Mouse (Mus musculus) brown adipose tissue, adult 24 weeks (tissue): ENCODE measurements at regions not wholly inside any gene's neighbourhood (a gene's known extent, or its start where the extent isn't known, plus 50 kb on each side); places are given as distances from the start of the nearest gene placed in this dataset.

Experiments
- H3K27ac ChIP-seq: fragments of 200-500 bp; replicated peaks from 2 replicates; pipeline ENCODE4 v1.5.1; 2012; ENCODE audit warnings: low read depth, mild to moderate bottlenecking, low read length
- H3K4me1 ChIP-seq: fragments of 200-500 bp; 2 replicates; pipeline ENCODE4 v1.6.1; 2012; ENCODE audit warnings: low read length, mixed read lengths; ENCODE audit not compliant: control insufficient read depth, insufficient read depth, insufficient read length
- H3K4me3 ChIP-seq: fragments of 200-500 bp; 2 replicates; pipeline ENCODE4 v1.5.1; 2012; ENCODE audit warnings: low read depth, mild to moderate bottlenecking, low read length, moderate library complexity; ENCODE audit not compliant: insufficient read depth

DNA sequence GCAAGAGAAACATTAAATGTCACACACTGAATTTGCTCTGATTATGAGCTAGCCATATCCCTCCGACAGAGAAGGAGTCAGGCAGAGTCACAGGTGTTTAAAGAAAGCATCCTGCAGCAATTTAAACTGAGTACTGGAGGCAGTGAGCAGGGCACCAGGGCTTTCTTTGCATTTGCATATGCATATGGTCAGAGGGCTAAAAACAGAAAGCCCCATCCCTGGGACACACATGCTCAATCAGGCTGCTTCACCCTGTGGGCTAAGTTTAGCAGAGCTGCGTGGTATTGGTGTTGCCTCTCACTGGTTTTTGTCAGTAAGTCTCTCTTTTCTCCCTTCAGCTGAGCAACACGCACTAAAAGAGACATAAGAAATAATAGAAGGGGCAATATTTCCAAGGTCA lies 289.9 kb upstream of the Rps6ka3 start:
- H3K27ac ChIP-seq = no peak overlapping the region
- no peaks in the 10 kb centered on the region for H3K4me1 ChIP-seq
- H3K4me3 ChIP-seq = no peak overlapping the region

DNA sequence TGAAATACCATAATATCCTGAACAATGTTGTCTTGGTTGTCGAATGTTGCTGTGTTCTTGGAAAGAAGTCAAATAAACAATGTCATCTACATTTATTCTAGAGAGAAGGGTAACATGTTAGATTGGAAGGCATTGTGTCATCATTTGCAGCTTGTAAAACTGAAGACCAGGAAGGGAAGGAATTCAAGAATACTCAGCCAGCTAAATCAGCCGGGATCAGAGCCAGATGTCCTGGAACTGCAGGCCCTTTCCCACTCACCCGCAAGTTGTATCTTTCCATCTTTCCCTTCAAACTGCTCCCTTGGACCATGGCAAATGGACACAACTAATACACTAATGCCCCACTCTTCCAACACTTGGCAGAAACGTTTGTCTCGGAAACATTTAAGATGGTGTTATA lies 288.7 kb upstream of the Rps6ka3 start:
- no peak overlapping the region for H3K27ac ChIP-seq
- H3K4me1 ChIP-seq = no peaks in the 10 kb centered on the region
- H3K4me3 ChIP-seq = no peak overlapping the region

GRCm38 (mm10) chrX:158921838-158922450 lies 288.2 kb upstream of the Rps6ka3 start:
- H3K27ac ChIP-seq = no peak overlapping the region; the same call in 1 of the 2 replicates
- H3K4me3 ChIP-seq = peak overlapping the region; percentile 36; the same call in 1 of the 2 replicates

GRCm38 (mm10) chrX:158923081-158923561 lies 287.0 kb upstream of the Rps6ka3 start:
- H3K4me3 ChIP-seq = no peak overlapping the region
- no peak overlapping the region for H3K27ac ChIP-seq
- no peaks in the 10 kb centered on the region for H3K4me1 ChIP-seq

More at GRCm38 (mm10) chrX:158921838-158922450, 288.2 kb upstream of the Rps6ka3 start:
- no peaks in the 10 kb centered on the region for H3K4me1 ChIP-seq

DNA sequence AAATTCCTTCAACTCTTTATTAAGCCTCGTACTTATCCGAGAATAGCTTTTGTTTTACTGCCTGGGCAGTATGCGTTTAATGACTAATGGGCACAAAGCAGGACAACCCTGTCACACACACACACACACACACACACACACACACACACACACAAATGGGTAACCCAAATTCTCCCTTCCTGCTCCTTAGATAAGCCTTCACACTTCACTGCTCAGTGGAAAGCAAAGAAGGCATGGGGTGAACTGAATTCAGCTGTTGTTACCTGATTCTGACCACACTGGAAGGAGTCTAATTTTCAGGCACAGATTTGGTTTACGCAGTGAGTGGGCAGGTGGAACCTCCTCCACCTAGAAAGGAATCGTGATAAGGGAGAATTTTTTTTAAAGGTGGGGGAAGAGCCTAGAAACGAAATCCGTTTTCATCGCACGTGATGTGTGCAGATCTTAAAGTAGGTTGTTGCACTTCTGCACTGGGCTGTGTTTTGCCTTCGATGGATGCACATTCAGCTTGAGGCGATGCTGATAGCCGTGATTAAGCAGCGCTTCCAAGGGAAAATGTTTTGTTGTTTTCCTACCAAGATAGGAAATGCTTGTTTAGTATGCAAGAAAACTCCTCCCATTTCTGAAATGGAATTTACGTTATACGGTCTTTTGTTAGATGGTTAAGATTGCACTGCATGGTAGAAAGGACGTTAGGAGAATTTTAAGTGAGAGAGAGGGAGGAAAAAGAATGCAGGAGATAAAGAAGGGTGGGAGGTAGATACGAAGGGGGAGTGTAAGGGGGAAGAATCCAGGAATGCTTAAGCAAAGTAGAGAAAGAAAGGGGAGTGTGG lies 286.2 kb upstream of the Rps6ka3 start:
- Histone ChIP-seq H3K4me1 (no peaks in the 10 kb centered on the region), H3K27ac (no peak overlapping the region), H3K4me3 (no peak overlapping the region)

DNA sequence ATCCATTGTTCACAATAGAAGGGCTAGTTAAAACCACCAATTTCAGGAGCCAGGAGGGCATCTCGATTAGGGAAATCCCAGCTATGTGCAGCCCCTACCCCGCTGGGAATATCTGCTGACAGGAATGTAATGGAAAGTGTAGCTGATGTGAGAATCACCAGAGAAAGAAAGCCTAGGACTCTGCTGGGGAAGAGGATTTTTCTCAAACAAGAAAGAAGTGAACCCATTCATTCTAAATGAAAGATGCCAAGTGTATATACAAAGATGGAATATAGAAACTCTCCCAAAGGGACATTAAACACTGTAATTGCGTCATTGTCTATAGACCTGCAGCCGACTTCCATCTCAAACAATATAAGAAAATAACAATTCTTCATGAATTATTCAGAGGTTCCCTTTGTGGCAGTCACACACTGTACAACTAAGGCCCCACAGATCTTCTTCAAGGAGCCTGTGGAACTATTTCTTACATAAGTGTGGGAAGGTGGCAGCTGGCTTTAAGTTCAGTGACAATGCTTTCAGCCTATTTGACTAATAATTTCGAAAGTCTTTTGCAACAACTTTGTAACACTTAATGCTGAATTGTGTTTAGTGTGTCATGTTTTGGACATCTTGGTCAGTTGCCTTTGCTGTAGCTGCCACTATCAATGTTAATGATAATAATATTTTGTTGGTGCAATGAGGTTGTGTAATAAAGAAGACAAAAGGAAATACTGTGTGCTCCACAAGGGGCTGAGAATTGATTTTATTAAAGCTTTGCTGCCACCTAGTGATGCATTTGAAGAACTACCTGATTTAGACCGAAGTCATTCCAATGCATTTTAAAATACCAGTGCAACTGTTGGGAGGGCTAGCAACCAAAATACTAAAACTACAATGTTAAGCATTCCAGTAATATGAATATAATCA lies 285.4 kb upstream of the Rps6ka3 start:
- no peak overlapping the region for H3K27ac ChIP-seq
- no peaks in the 10 kb centered on the region for H3K4me1 ChIP-seq
- no peak overlapping the region for H3K4me3 ChIP-seq

GRCm38 (mm10) chrX:158931864-158932263 lies 278.2 kb upstream of the Rps6ka3 start:
- Histone ChIP-seq H3K4me3 (no peak overlapping the region), H3K27ac (no peak overlapping the region), H3K4me1 (no peaks in the 10 kb centered on the region; the same call in 1 of the 2 replicates)

DNA sequence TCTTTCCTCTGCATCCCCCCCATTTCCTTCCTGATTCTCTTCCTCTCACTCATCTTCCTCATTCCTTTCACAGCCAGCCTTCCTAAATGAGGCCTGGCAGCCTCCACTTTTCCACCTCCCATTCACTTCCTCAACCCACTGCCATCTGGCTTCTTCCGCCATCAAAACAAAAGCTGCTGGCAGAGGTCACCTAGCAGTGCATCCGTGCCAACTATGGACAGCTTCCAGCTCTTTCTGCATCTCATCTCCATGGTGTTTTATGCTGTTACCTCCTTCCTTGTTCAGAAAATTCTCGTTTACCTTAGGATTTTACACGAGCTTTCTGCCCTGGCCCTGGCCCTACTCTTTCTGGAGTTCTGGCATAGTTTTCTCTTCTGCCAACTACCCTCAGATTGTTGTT lies 262.9 kb upstream of the Rps6ka3 start:
- Histone ChIP-seq H3K4me3 (no peak overlapping the region), H3K4me1 (no peaks in the 10 kb centered on the region), H3K27ac (no peak overlapping the region)

- Histone ChIP-seq H3K4me1 (no peaks in the 10 kb centered on the region), H3K27ac (no peak overlapping the region), H3K4me3 (no peak overlapping the region)
Measured at GRCm38 (mm10) chrX:158971726-158972125, 238.4 kb upstream of the Rps6ka3 start.

DNA sequence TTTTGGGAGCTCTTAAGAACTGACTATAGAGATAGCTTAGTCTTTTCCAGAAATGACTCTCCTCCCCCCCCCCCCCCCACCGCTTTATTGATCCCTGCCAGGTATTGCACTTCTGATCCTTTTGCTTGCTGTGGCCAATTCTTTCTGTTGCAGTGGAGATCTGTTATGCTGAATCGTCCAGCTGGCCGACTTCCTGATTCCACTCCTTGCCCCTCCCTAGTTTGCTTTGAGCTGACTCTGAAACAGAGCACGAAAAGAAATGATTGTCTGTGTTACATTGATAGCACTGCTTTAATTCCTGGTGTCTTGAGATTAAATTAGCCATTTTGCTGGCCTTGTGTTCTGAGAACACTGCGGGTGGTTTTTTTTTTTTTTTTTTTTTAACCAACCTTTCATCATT lies 233.5 kb upstream of the Rps6ka3 start:
- Histone ChIP-seq H3K4me1 (no peaks in the 10 kb centered on the region), H3K27ac (no peak overlapping the region), H3K4me3 (no peak overlapping the region)

GRCm38 (mm10) chrX:158984721-158985120 lies 225.4 kb upstream of the Rps6ka3 start:
- Histone ChIP-seq H3K27ac (no peak overlapping the region), H3K4me1 (no peaks in the 10 kb centered on the region), H3K4me3 (no peak overlapping the region)

- H3K4me1 ChIP-seq = no peaks in the 10 kb centered on the region
- H3K4me3 ChIP-seq = no peak overlapping the region
- no peak overlapping the region for H3K27ac ChIP-seq
Measured at GRCm38 (mm10) chrX:158987676-158988075, 222.4 kb upstream of the Rps6ka3 start.

DNA sequence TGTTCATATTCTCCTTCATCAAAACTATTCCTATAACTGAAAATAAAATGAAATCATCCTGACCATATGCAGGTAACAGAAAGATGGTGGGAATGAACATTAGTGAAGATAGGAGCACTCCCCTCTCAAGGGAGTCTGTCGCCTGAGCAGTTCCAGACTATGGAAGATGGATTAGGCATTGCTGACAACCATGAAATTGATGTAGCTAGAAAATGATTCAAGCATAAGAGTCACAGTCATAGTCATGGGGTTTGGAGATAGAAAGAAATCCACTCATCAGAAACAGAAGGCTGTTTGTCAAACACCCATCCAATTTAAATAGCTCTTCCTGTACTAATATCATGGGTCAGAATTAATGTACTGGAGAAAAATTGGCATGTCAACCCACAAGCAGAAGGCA lies 191.2 kb upstream of the Rps6ka3 start:
- H3K27ac ChIP-seq = no peak overlapping the region
- H3K4me1 ChIP-seq = no peaks in the 10 kb centered on the region
- no peak overlapping the region for H3K4me3 ChIP-seq

GRCm38 (mm10) chrX:159026311-159026710 lies 183.8 kb upstream of the Rps6ka3 start:
- no peak overlapping the region for H3K27ac ChIP-seq
- H3K4me3 ChIP-seq = no peak overlapping the region

GRCm38 (mm10) chrX:159031927-159032326 lies 178.2 kb upstream of the Rps6ka3 start:
- Histone ChIP-seq H3K4me1 (no peaks in the 10 kb centered on the region), H3K27ac (no peak overlapping the region), H3K4me3 (no peak overlapping the region)

More at GRCm38 (mm10) chrX:159026311-159026710, 183.8 kb upstream of the Rps6ka3 start:
- H3K4me1 ChIP-seq = no peaks in the 10 kb centered on the region
